Mouse (Mus musculus) hindbrain, embryonic 10.5 days (tissue): ENCODE data around the gene Gmeb1. TPM values are rescaled to one million over a fixed set of nuclear protein-coding genes. Genes with fewer than 3 reads are reported as not detected.
"Not testable (repeated sequence)": the region's sequence is repeated elsewhere in the genome, so short reads cannot be mapped to it uniquely, and the experiment has no call there.

ENCODE experiments used
- DNase-seq: peaks from one replicate; pipeline ENCODE4 v3.0.0-alpha.2; 2017; ENCODE audit warnings: low spot score
- H3K27ac ChIP-seq: fragments of 300-500 bp; sonication (generic); 2 replicates; pipeline ENCODE4 v1.5.1; 2016; ENCODE audit warnings: mild to moderate bottlenecking, moderate library complexity
- H3K27me3 ChIP-seq: fragments of 300-500 bp; sonication (generic); 2 replicates; pipeline ENCODE4 v1.6.1; 2016; ENCODE audit warnings: mild to moderate bottlenecking; ENCODE audit not compliant: poor library complexity, insufficient read depth, severe bottlenecking
- H3K36me3 ChIP-seq: fragments of 300-500 bp; sonication (generic); 2 replicates; pipeline ENCODE4 v1.6.1; 2016; ENCODE audit warnings: mild to moderate bottlenecking, moderate library complexity
- H3K4me1 ChIP-seq: fragments of 300-500 bp; sonication (generic); replicated peaks from 2 replicates; pipeline ENCODE4 v1.6.1; 2016; ENCODE audit warnings: mild to moderate bottlenecking
- H3K4me3 ChIP-seq: fragments of 300-500 bp; sonication (generic); 2 replicates; pipeline ENCODE4 v1.5.1; 2016; ENCODE audit warnings: mild to moderate bottlenecking, moderate library complexity
- H3K9me3 ChIP-seq: fragments of 300-500 bp; sonication (generic); 2 replicates; pipeline ENCODE4 v1.6.1; 2016; ENCODE audit warnings: mild to moderate bottlenecking, moderate library complexity
- WGBS: fragments of 180-500 bp; shearing (Covaris S2); methylation state at CpG from one replicate; pipeline ENCODE4 v1.1.7; 2016; 5-methylcytosine and 5-hydroxymethylcytosine counted together
- polyA plus RNA-seq: library from polyadenylated mRNA; unstranded; fragments of >200 nt; fragmentation: Nextera tagmentation; extraction: Ambion mirVana; gene quantifications from 2 replicates; pipeline ENCODE4 v1.2.1, GENCODE M21; 2016

Gene Gmeb1
- 42.5 and 45.3 TPM in 2 replicates for polyA plus RNA-seq

DNA sequence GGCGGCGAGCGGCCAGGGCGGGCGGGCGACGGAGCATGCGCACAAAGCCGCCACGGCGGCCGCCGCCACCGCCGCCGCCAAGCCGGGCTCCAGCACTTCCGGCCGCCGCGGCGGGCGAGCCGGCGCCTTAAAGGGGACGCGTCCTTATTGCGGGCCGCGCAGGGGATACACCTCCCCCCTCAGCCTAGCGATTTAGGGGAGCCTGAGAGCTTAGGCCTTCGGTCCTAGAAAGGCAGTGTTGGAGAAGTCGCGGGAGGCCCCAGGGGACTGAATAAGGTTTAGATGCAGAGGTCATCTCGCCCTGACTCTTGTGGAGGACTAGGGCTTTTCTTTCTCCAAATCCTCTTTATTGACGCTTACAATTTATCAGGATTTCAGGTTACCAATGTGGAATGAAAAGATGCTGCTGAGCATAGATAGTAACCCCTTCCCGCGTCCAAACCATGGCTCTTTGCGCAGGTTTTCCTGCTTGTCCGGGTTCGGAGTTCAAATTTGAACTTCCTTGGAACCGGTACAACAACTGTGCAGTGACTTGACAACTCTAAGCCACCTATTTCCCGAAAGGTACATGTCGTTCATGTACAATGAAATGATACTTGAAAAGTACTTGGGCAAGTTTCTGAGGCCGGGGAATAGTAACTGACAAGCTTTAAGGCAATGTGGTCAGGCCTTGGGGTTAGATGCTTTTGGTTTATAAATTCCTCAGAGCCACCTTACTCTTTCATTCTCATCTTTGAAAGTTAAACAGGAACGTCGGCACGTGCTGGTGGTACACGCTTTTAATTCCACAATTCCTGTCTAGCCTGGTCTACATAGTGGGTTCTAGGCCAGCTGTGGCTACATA, at the start of gene Gmeb1:
Gmeb1 (minus strand) TSS at position 89 of the 844 bp plus-strand sequence.
- H3K27me3 ChIP-seq = no peaks in the 10 kb centered on the region
- WGBS = 19% methylated on average over 37 of the region's 49 CpGs
- H3K4me1 ChIP-seq = peaks cover 26% of the 10 kb centered on the region
- peak within 1 kb of the TSS; percentile 96 for H3K4me3 ChIP-seq
- no peaks in the 10 kb centered on the region for H3K9me3 ChIP-seq
- H3K27ac ChIP-seq = peak within 1 kb of the TSS; percentile 99
- H3K36me3 ChIP-seq = peaks cover 5% of the 10 kb centered on the region; the same call in 1 of the 2 replicates
- DNase-seq = peak; percentile 84

DNA sequence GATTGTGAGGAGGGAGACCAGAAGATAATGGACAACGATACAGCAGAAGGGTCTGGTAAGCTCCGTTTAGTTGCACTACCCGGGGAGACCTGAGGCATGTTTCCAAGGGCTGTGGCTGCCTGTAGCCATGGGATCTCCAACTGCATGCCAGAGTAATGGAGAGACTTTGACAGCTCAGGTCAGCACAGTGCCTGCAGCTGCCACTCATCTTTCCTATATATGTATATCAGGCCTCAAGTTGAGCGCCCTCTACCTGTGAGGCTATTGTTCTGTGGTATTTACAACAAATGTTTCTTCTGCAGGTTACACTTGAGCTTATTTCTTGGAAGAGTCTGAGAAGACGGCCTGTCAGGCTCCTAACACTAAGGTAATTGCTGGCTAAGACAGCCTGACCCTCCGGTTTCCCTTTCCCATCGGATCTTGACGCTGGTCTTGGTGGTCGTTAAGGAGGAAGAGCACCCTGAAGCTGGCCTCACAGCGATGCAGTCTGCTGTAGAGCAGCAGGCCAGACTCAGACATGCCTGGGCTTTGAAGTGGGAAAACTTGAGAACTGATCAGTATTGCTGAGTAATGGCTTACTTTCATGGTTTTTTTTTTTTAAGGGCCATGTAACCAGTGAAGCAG, 48.6 kb upstream of the Gmeb1 start:
- Histone ChIP-seq H3K27ac (peak overlapping the region; percentile 95), H3K4me3 (peak overlapping the region; percentile 90), H3K4me1 (peaks cover 10% of the 10 kb centered on the region), H3K36me3 (peaks cover 54% of the 10 kb centered on the region), H3K9me3 (no peaks in the 10 kb centered on the region), H3K27me3 (no peaks in the 10 kb centered on the region)
- WGBS = 36% methylated on average over 10 of the region's 10 CpGs
- DNase-seq = peak; percentile 49

DNA sequence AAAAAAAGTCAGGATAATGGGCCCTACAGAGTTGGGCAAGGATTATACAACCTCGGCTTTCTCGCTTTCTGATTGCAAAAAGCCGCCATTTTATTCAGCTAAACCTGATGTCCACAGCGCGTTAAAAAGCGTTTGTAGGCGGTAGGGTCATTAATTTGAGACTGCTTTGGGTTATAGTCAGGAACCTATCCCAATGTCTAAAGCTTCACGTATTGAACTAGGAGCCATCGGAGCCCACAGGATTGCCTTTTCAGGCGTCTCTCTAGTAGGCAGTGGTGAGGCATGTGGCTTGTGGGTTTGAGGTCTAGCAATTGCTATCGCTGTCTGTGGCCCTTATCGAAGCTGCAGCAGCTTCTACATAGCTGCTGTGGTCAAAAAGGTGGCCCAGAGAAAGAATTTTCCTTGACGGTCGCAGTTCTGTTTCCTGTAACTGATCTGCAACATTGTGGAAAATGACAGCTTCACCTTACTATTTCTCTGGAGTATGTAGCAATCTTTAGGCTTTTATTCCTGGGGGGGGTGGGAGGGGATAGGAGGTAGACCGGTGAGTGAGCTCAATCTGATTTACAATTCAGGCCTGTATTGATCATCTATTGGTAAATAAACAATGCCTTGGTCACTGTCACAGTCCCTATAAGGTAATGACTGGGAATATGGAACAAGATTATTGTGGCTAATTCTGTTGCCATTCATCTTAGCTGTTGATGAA, 47.9 kb upstream of the Gmeb1 start:
- DNase-seq = no peak
- 1% methylated on average over 15 of the region's 15 CpGs for WGBS
- Histone ChIP-seq H3K27me3 (no peaks in the 10 kb centered on the region), H3K36me3 (peaks cover 49% of the 10 kb centered on the region), H3K4me3 (peak overlapping the region; percentile 90), H3K27ac (peak overlapping the region; percentile 95), H3K9me3 (no peaks in the 10 kb centered on the region), H3K4me1 (peaks cover 10% of the 10 kb centered on the region)

DNA sequence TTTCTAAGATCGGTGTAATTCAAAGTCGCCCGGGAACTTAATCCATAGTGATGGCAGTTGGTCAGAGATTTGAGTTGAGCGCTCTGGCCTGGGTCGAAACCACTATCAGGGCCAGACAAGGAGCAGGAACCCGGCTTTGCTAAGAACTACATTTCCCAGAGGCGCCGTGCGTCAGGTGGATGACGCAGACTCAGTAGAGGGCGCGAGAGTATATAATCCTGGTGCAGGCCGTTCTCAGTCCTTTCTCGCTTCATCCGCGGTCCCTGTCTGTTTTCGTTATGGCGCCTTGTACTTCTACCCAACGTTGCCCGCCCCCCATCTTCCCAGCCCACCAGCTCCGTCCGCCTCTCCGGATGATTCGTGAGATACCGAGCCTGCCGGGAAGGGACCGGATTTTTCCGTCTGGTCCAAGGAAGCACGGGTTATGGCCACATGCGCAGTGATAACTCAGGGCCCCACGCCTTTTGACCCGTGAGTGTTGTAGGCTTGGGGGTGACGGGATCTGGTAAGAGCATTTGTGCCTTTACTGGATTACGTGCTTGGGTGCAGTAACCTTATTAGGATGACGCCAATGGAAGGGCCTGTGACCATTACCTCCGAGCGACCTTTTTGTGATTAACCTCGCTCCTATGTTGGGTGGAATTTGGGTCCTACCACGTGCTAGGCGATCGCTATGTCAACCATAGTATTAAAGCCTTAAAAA, 47.2 kb upstream of the Gmeb1 start:
- H3K27ac ChIP-seq = peak overlapping the region; percentile 95

DNA sequence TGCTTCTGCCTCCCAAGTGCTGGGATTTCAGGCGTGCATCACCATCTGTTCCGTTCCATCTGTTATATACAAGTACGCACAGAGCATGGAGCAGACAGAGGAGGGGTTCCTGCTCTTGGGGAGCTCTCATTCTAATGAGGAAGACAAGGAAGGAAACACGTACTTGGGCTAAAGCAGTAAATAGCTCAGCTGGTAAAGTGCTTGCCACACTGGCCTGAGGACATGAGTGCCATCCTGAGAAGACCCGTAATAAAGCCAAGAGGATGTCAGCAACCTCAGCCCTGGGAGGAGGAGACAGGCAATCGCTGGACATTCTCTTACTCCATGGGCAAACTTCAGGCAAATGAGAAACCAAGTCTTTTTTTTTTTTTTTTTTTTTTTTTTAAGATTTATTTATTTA, 44.6 kb upstream of the Gmeb1 start:
- 84% methylated on average over 6 of the region's 6 CpGs for WGBS
- DNase-seq = no peak
- peaks cover 22% of the 10 kb centered on the region for H3K4me1 ChIP-seq
- H3K36me3 ChIP-seq = peaks cover 16% of the 10 kb centered on the region
- no peak overlapping the region for H3K4me3 ChIP-seq
- no peaks in the 10 kb centered on the region for H3K27me3 ChIP-seq
- H3K27ac ChIP-seq = no peak overlapping the region
- no peaks in the 10 kb centered on the region for H3K9me3 ChIP-seq

More for the DNA sequence above, 47.2 kb upstream of the Gmeb1 start:
- Histone ChIP-seq H3K4me1 (peaks cover 10% of the 10 kb centered on the region), H3K4me3 (peak overlapping the region; percentile 90), H3K9me3 (no peaks in the 10 kb centered on the region), H3K27me3 (no peaks in the 10 kb centered on the region), H3K36me3 (peaks cover 42% of the 10 kb centered on the region)
- DNase-seq = peak; percentile 87
- WGBS = 1% methylated on average over 41 of the region's 41 CpGs

DNA sequence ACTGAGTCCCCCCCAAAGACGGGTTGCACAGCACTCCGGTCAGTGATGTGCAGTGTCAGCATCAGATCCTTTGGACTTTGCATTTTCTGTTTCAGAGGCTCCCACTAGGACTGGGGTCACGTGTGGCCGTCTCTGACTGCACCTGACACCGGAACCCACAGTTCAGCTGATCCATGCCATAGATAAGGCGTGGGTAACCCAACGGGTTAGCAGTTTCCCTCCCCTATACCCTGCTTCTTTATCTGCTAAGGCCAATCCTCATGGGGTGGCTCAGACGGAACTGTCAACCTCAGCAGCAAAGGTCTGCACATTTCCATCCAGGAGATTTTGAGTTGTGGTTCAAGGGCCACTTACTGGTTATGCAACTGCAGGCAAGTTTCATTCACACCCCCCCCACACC, 43.9 kb upstream of the Gmeb1 start:
- Histone ChIP-seq H3K36me3 (peaks cover 9% of the 10 kb centered on the region), H3K9me3 (no peaks in the 10 kb centered on the region), H3K27me3 (no peaks in the 10 kb centered on the region), H3K27ac (no peak overlapping the region), H3K4me1 (peaks cover 21% of the 10 kb centered on the region), H3K4me3 (no peak overlapping the region)
- no peak for DNase-seq
- WGBS = 89% methylated on average over 8 of the region's 8 CpGs

DNA sequence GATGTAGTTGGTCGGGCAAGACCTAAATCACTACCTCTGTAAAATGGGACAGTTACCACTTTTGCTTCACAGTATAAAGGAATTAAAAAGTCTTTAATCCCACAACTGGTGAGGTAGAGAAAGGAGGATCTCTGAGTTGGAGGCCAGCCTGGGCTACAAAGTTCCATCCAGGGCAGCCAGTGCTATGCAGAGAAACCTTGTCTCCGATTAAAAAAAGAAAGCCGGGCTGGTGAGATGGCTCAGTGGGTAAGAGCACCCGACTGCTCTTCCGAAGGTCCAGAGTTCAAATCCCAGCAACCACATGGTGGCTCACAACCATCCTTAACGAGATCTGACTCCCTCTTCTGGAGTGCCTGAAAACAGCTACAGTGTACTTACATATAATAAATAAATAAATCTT, 42.1 kb upstream of the Gmeb1 start:
- H3K27me3 ChIP-seq, H3K27ac ChIP-seq, H3K36me3 ChIP-seq, H3K9me3 ChIP-seq, DNase-seq: not testable (repeated sequence)
- peaks cover 12% of the 10 kb centered on the region for H3K4me1 ChIP-seq
- H3K4me3 ChIP-seq = peak overlapping the region; percentile 57
- WGBS = 45% methylated on average over 6 of the region's 6 CpGs

DNA sequence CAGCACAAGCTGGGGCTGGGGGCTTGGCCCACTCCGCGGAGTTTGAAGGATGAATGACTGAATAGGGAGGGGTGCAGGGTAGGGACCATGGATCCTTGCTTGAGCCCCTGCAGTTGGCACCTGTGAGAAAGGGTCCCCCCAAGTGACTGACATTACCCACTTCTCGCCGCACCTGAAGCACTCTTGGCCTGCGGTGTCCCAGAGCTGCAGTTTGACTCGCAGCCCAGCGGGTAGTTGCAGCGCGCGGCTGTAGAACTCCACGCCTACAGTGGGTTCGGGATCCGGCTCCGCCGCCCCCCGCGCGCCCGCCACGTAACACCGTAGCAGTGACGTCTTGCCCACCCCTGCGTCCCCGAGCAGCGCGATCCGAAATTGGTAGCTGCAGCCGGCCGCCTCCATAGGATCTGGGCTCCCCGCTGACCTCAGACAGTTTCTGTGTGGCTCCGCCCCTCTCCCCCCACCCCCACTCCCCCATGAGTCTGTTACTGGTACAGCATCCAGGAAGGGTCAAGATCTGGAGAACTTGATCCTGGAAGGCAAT, 41.6 kb upstream of the Gmeb1 start, which contains the start of gene Rab42:
Rab42 (minus strand) TSS at position 447 of the 541 bp plus-strand sequence.
- peaks cover 12% of the 10 kb centered on the region for H3K4me1 ChIP-seq
- DNase-seq = peak; percentile 71
- H3K27ac ChIP-seq = peak within 1 kb of the TSS; percentile 73
- H3K36me3 ChIP-seq = no peaks in the 10 kb centered on the region
- no peaks in the 10 kb centered on the region for H3K9me3 ChIP-seq
- H3K4me3 ChIP-seq = peak within 1 kb of the TSS; percentile 57
- WGBS = 2% methylated on average over 31 of the region's 31 CpGs
- no peaks in the 10 kb centered on the region for H3K27me3 ChIP-seq

DNA sequence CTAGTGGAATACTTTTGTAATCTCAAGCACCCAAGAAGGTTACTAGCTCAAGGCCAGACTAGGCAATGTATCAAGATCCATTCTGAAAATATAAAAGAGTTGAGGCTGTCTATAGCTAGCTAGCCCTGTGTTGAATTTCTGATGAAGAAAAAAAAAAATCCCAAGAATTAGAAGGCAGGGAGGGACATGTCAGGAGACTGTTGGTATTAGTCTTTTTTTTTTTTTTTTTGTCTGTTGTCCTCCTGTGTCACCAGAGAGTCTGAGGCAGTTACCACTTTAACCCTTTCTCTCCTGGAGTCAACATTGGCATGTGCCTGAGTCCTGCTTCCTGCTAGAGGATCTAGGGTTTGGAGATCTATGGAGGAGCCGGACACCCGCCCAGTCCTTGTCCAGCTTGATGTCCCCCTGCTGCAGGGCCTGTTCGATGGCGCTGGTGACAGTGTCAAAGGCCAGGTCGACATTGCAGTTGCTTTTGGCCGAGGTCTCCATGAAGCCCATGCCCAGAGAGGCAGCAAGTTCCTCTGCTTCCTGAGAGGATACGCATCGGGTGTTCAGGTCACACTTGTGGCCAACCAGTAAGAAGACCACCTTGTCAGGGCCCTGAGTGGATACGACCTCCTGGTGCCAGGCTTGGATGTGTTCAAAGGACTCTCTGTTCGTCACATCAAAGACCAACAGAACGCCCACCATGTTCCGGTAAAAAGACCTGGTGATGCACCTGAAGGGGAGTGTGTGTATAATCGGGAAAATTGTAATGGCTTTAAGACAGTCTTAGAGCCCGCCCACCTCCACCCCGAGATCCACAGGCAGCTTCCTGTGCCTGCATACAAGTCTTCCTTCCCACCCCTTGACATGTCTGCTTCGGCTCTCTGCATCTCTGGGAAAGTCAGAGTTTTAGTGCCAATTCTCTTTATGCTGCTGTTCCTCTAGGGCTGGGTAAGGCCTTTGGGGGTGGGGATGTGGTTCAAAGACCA, 40.9 kb upstream of the Gmeb1 start:
- Histone ChIP-seq H3K4me1 (peaks cover 12% of the 10 kb centered on the region), H3K9me3 (no peaks in the 10 kb centered on the region), H3K4me3 (peak overlapping the region; percentile 57), H3K27me3 (no peaks in the 10 kb centered on the region), H3K27ac (peak overlapping the region; percentile 73; the same call in 1 of the 2 replicates), H3K36me3 (no peaks in the 10 kb centered on the region)
- 67% methylated on average over 16 of the region's 16 CpGs for WGBS
- no peak for DNase-seq

DNA sequence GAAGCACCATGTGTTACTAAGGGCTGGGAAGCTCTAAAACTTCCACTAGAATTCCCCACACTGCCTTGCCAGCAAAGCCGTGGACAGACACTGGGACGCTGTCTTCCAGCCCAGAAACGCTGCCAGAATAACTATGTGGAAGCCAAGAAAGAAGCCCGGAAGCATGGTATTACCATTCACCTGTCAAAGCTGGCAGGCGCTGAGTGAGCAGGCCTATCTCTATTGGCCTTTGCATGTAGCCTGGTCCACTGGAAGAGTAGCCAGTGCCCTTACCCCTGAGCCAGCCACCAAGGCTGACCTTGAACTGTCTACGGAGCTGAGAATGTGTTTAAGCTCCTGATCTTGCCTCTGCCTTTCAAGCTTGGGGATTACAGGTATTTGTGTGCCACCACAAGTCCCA, 40.1 kb upstream of the Gmeb1 start:
- DNase-seq = no peak
- Histone ChIP-seq H3K4me1 (peaks cover 12% of the 10 kb centered on the region), H3K9me3 (no peaks in the 10 kb centered on the region), H3K36me3 (no peaks in the 10 kb centered on the region), H3K4me3 (no peak overlapping the region), H3K27me3 (no peaks in the 10 kb centered on the region), H3K27ac (no peak overlapping the region)
- WGBS = 87% methylated on average over 6 of the region's 6 CpGs

DNA sequence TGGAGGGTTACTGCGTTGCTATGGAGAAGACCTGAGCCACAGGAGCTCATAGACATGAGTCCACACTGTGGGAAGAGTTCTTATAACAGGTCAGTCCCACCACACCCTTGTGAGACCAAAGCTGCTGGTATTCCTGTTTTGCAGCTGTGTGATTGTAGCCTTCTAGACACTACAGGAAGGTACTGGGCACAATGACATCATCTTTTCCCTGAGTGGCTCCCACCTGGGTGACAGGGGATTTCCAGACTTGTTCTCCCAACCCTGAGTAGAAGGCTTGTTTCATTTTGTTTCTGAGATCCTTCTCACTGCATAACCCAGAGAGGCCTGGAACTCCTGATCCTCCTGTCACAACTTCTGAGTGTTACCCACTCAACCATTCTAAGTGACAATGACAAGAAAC, 38.4 kb upstream of the Gmeb1 start:
- Histone ChIP-seq H3K9me3 (no peaks in the 10 kb centered on the region), H3K4me3 (no peak overlapping the region), H3K36me3 (peaks cover 5% of the 10 kb centered on the region; the same call in 1 of the 2 replicates), H3K4me1 (peaks cover 12% of the 10 kb centered on the region), H3K27ac (no peak overlapping the region), H3K27me3 (no peaks in the 10 kb centered on the region)
- WGBS = 85% methylated on average over 1 of the region's 1 CpGs
- DNase-seq = no peak
